Mouse (Mus musculus) limb, embryonic 14.5 days (tissue): ENCODE measurements at regions not wholly inside any gene's neighbourhood (a gene's known extent, or its start where the extent isn't known, plus 50 kb on each side); places are given as distances from the start of the nearest gene placed in this dataset.

Experiments
- ATAC-seq: fragments of 200-750 bp; cut with Nextera tagmentation; 2 replicates; pipeline ENCODE4 v1.8.0; 2017; ENCODE audit warnings: low read depth, moderate number of reproducible peaks, moderate TSS enrichment; ENCODE audit not compliant: low FRiP score
- DNase-seq: peaks from one replicate; pipeline ENCODE4 v3.0.0-alpha.2; 2015; ENCODE audit warnings: low spot score
- H3K27ac ChIP-seq: fragments of 300-500 bp; sonication (generic); replicated peaks from 2 replicates; pipeline ENCODE4 v1.5.1; 2014; ENCODE audit warnings: low read depth, mild to moderate bottlenecking, low read length, moderate library complexity, mixed read lengths
- H3K27me3 ChIP-seq: fragments of 300-500 bp; sonication (generic); 2 replicates; pipeline ENCODE4 v1.6.1; 2014; ENCODE audit warnings: low read length, mixed read lengths; ENCODE audit not compliant: control insufficient read depth, insufficient read depth
- H3K36me3 ChIP-seq: fragments of 300-500 bp; sonication (generic); 2 replicates; pipeline ENCODE4 v1.6.1; 2014; ENCODE audit warnings: mild to moderate bottlenecking, low read length, moderate library complexity, mixed read lengths; ENCODE audit not compliant: control insufficient read depth, insufficient read depth
- H3K4me1 ChIP-seq: fragments of 300-500 bp; sonication (generic); 2 replicates; pipeline ENCODE4 v1.6.1; 2014; ENCODE audit warnings: antibody characterized with exemption, low read length, mixed read lengths; ENCODE audit not compliant: control insufficient read depth, insufficient read depth
- H3K4me2 ChIP-seq: fragments of 300-500 bp; sonication (generic); replicated peaks from 2 replicates; pipeline ENCODE4 v1.6.1; 2014; ENCODE audit warnings: low read depth, mild to moderate bottlenecking, low read length, moderate library complexity; ENCODE audit not compliant: severe bottlenecking
- H3K4me3 ChIP-seq: fragments of 300-500 bp; sonication (generic); replicated peaks from 2 replicates; pipeline ENCODE4 v1.5.1; 2014; ENCODE audit warnings: low read length
- H3K9ac ChIP-seq: fragments of 300-500 bp; sonication (generic); 2 replicates; pipeline ENCODE4 v1.6.1; 2014; ENCODE audit warnings: mild to moderate bottlenecking, low read depth, low read length, moderate library complexity; ENCODE audit not compliant: severe bottlenecking
- H3K9me3 ChIP-seq: fragments of 300-500 bp; sonication (generic); 2 replicates; pipeline ENCODE4 v1.6.1; 2016; ENCODE audit warnings: low read length; ENCODE audit not compliant: control insufficient read depth
- POLR2A ChIP-seq: fragments of 200-500 bp; IDR thresholded peaks from 2 replicates; pipeline ENCODE4 v1.8.0; 2012; ENCODE audit warnings: inconsistent platforms, mild to moderate bottlenecking, moderate library complexity, borderline replicate concordance; ENCODE audit not compliant: insufficient read depth, insufficient read length; ENCODE audit errors: extremely low read depth
- WGBS: fragments of 180-500 bp; shearing (Covaris S2); extraction: QIAGEN DNeasy Blood & Tissue Kit; methylation state at CpG from one replicate; pipeline ENCODE4 v1.1.7; 2014; 5-methylcytosine and 5-hydroxymethylcytosine counted together

DNA sequence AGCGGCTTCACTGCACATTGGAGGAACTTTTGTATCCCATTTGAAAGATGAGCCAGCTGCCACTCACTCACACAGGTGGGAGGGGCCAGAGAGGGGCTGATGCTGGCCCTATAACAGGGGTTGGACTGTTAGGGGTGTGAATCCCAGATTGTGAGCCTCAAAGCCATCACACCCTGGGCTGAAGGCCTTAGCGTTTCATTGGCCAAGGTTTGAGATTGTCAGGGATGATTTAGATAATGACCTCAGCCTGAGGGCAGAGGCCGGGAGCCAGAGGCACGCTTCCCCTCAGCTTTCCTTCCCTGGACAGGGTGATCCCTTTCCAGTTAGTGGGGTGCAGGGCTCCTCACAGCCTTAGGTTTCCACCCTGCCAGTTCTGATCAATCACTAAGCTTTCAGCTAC lies 124.5 kb upstream of the Gjb5 start:
- WGBS: 24% methylated on average over 4 of the region's 4 CpGs
- DNase-seq: no peak
- no peak for TF ChIP-seq POLR2A

DNA sequence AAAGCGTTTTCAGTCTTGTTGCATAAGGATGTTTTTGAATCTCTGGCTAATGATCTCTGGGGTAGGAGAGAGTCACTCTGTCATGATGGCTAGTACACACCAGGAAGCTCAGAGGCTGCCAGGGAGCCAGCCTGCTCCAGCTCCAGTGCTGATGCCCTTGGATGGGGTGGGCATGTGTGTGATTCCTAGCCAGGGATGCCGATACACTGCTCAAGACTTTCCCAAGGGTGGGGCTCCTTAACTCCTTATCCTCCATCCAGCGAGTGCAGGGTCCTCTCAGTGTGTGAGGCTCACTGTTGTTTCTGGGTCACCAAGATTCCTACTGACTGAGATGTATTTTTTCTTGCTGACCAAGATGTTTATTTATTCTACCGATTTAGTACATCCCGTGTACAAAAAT lies 122.4 kb upstream of the Gjb5 start:
- Histone ChIP-seq H3K4me3 (no peak overlapping the region), H3K4me2 (no peak overlapping the region), H3K36me3 (no peaks in the 10 kb centered on the region), H3K27me3 (no peaks in the 10 kb centered on the region), H3K27ac (no peak overlapping the region), H3K4me1 (no peaks in the 10 kb centered on the region), H3K9ac (no peak overlapping the region), H3K9me3 (no peaks in the 10 kb centered on the region)
- 72% methylated on average over 5 of the region's 5 CpGs for WGBS
- no peak for TF ChIP-seq POLR2A
- no peak for ATAC-seq
- DNase-seq: no peak

More for the DNA sequence above, 124.5 kb upstream of the Gjb5 start:
- Histone ChIP-seq H3K27me3 (no peaks in the 10 kb centered on the region), H3K9me3 (no peaks in the 10 kb centered on the region), H3K9ac (no peak overlapping the region), H3K27ac (no peak overlapping the region), H3K4me2 (no peak overlapping the region), H3K36me3 (no peaks in the 10 kb centered on the region), H3K4me3 (no peak overlapping the region), H3K4me1 (no peaks in the 10 kb centered on the region)
- ATAC-seq: no peak

- Histone ChIP-seq H3K4me2 (no peak overlapping the region), H3K36me3 (no peaks in the 10 kb centered on the region), H3K27ac (no peak overlapping the region), H3K4me1 (no peaks in the 10 kb centered on the region), H3K4me3 (no peak overlapping the region), H3K9ac (no peak overlapping the region), H3K27me3 (no peaks in the 10 kb centered on the region), H3K9me3 (no peaks in the 10 kb centered on the region)
- 81% methylated on average over 7 of the region's 7 CpGs for WGBS
- TF ChIP-seq POLR2A: no peak
- no peak for DNase-seq
- ATAC-seq: no peak
Observed at GRCm38 (mm10) chr4:127469877-127470276, 111.9 kb upstream of the Gjb5 start.

DNA sequence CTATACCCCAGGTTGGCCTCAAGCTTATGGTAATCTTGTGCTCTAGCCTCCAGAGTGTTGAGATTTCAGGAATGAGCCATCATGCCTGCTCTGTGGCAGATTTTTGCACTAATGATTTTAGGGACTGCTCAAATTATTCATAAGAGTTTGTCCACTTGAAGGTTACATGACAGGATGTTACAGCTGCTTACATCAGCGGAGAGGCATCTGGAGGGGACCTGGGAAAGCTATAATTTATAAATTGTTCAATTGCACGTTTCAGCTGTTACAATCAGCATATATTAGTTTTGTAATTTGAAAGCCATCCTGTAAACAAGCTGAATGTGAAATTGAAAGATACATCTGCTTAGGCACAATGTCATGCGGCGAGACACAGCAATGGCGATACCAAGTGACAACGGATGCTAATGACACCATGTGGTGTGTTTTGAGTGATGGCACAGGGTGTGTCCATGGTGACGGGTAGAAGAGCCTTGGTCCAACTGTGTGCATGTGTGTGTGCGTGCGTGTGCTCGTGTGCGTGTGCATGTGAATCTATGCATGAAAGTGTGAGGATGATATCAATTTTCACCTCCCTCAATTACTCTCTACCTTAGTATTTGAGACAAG lies 96.6 kb upstream of the Gjb5 start:
- no peaks in the 10 kb centered on the region for H3K27me3 ChIP-seq
- H3K27ac ChIP-seq: no peak overlapping the region
- no peaks in the 10 kb centered on the region for H3K9me3 ChIP-seq
- no peaks in the 10 kb centered on the region for H3K36me3 ChIP-seq
- H3K4me1 ChIP-seq: no peaks in the 10 kb centered on the region
- no peak for TF ChIP-seq POLR2A
- no peak overlapping the region for H3K4me3 ChIP-seq
- WGBS: 90% methylated on average over 11 of the region's 11 CpGs
- no peak for DNase-seq
- no peak for ATAC-seq
- H3K9ac ChIP-seq: no peak overlapping the region
- no peak overlapping the region for H3K4me2 ChIP-seq

DNA sequence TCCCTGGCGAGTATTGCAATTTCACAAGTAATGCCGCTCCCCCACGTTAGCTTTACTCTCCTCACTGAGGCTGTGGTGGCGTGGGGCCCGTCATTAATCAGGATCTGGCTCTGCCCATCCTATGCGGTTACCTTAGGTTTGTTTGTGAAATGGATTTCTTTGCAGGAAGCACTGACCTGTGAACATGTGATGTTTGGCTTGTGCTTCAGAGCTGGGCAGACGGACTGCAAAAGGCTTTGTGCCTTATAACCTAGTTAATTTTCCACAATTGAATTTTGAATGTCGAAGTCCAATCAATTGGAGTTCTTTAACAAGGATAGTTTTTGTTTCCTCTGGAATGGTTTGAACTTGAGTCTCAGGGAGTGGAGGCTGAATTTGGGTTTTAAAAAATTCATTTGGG lies 94.1 kb upstream of the Gjb5 start:
- DNase-seq: no peak
- no peaks in the 10 kb centered on the region for H3K27me3 ChIP-seq
- H3K4me3 ChIP-seq: no peak overlapping the region
- no peak overlapping the region for H3K4me2 ChIP-seq
- no peak for ATAC-seq
- H3K27ac ChIP-seq: no peak overlapping the region
- H3K4me1 ChIP-seq: no peaks in the 10 kb centered on the region
- no peak overlapping the region for H3K9ac ChIP-seq
- TF ChIP-seq POLR2A: no peak
- WGBS: 59% methylated on average over 8 of the region's 8 CpGs
- no peaks in the 10 kb centered on the region for H3K9me3 ChIP-seq
- H3K36me3 ChIP-seq: no peaks in the 10 kb centered on the region

DNA sequence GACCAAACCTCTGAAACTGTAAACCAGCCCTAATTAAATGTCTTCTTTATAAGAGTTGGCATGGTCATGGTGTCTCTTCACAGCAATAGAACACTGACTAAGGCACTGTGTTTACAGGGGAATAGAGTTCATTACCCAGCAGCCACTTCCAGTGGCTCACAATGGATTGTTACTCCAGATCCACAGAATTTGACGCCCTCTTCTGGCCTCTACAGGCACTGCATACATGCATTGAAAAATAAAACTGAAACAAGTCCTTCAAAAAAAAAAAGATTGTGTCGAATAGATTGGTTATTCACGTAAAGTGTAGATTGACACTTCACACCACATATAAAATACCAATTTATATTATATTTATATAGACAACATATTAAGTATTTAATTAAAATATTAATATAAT lies 87.3 kb upstream of the Gjb5 start:
- no peaks in the 10 kb centered on the region for H3K27me3 ChIP-seq
- DNase-seq (no peak), ATAC-seq (no peak)
- H3K4me3 ChIP-seq: no peak overlapping the region
- no peak overlapping the region for H3K4me2 ChIP-seq
- 65% methylated on average over 3 of the region's 3 CpGs for WGBS
- no peak overlapping the region for H3K27ac ChIP-seq
- no peak overlapping the region for H3K9ac ChIP-seq
- H3K4me1 ChIP-seq: no peaks in the 10 kb centered on the region
- no peaks in the 10 kb centered on the region for H3K9me3 ChIP-seq
- no peaks in the 10 kb centered on the region for H3K36me3 ChIP-seq
- TF ChIP-seq POLR2A: no peak
